Mouse (Mus musculus): ENCODE results near the gene Dusp3. TPM values are rescaled to one million over a fixed set of nuclear protein-coding genes. Genes with fewer than 3 reads are reported as not detected.

Dusp3 gene
- polyA plus RNA-seq, 1 experiment from 2014 or later: 25.3 TPM

DNA sequence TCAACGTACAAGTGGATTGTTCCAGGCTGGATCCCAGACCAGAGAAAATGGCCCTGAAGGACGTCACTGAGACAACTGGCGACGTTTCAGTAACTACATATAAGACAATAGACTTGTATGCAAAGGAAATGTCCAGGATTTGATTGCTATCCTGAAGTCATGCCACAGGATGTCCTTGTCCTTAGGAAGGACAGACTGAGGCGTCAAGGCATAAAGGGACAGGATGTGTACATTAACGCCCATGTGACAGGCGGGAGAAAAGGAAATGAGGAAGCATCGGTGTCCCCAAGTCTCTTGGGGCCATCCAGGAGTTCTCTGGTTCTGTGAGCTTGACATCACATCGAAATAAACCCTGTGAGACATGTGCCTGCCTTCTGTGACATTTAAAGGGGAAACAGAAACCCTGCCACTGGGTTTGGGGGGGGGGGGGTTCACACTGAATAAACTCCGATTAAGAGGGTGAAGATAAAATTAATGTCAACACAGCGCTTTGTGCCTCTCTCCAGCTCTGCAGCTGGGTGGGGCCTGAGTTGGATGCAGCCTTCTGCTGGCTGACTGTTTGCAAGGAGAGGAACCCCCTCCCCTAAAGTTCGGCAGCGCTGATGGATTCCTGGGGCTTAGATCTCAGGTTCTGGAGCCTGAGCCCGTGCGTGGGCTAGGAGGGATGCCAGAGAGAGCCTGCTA lies 22.3 kb upstream of the Dusp3 start:
- peaks cover 7% of the 10 kb centered on the region for H3K36me3 ChIP-seq (ENCODE audit: control insufficient read depth, insufficient read depth, low read length)
- no peak for ATAC-seq (ENCODE audit: insufficient number of reproducible peaks, insufficient read depth, low FRiP score, low read depth)
- H3K4me3 ChIP-seq (ENCODE audit: low read depth, low read length): no peak overlapping the region
- no peak overlapping the region for H3K27ac ChIP-seq (ENCODE audit: low read length)
- H3K27me3 ChIP-seq (ENCODE audit: control insufficient read depth, insufficient read depth, low read length): no peaks in the 10 kb centered on the region
- no peak overlapping the region for H3K9ac ChIP-seq (replicated peaks; ENCODE audit: low read depth, low read length)
- 0 out of 2 replicates have a peak, but pooled peaks cover 3% of the 10 kb centered on the region for H3K4me1 ChIP-seq (ENCODE audit: control insufficient read depth, insufficient read depth, low read length)
- no peaks in the 10 kb centered on the region for H3K9me3 ChIP-seq (ENCODE audit: control insufficient read depth, low read depth, low read length)
- WGBS: 78% methylated on average over 15 of the region's 15 CpGs
- no peak overlapping the region for H3K4me2 ChIP-seq (replicated peaks; ENCODE audit: low read depth, low read length)

DNA sequence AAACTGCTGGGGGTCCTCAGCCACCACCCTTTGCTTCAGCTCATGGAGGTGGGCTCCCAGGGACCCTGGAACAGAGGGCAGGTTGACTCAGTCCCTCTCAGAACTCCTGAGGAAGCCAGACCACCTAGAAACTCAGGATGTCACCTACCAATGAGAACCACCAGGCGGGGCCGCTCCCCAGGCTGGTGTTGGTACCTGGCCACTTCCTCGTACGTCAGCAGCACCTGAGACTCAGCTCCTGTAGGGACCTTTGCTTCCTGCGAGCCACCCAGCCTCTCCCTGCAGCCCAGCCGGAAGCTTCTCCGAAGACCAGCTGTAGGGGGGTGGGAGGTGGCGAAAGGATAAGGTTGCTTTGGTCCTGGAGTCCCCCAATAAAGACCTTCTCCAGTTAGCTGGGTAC lies 21.6 kb upstream of the Dusp3 start:
- WGBS: 85% methylated on average over 8 of the region's 8 CpGs
- Histone ChIP-seq H3K4me2 (replicated peaks; ENCODE audit: low read depth, low read length) (no peak overlapping the region), H3K9me3 (ENCODE audit: control insufficient read depth, low read depth, low read length) (no peaks in the 10 kb centered on the region), H3K36me3 (ENCODE audit: control insufficient read depth, insufficient read depth, low read length) (peaks cover 7% of the 10 kb centered on the region), H3K4me3 (ENCODE audit: low read depth, low read length) (no peak overlapping the region), H3K27ac (ENCODE audit: low read length) (no peak overlapping the region), H3K27me3 (ENCODE audit: control insufficient read depth, insufficient read depth, low read length) (no peaks in the 10 kb centered on the region), H3K4me1 (ENCODE audit: control insufficient read depth, insufficient read depth, low read length) (0 out of 2 replicates have a peak, but pooled peaks cover 3% of the 10 kb centered on the region), H3K9ac (replicated peaks; ENCODE audit: low read depth, low read length) (no peak overlapping the region)
- no peak for ATAC-seq (ENCODE audit: insufficient number of reproducible peaks, insufficient read depth, low FRiP score, low read depth)

DNA sequence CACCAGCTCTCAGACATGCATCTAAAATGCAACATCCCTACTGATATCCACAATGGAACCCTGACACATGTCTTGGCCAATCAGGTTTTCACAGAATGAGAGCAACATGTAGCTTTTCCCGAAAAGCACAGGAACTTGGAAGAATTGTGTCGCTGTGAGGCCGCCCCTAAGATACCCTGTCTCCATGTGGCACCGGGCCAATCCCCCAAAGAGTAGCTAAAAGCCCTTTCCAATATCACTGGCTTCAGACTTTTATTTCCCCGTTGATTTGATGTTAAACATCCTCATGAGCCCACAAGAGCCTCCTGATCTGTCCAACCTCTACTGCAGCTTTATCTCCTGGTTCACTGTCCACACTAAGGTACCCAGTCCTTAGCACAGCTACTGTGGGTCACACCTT lies 19.9 kb upstream of the Dusp3 start:
- Histone ChIP-seq H3K36me3 (ENCODE audit: control insufficient read depth, insufficient read depth, low read length) (peaks cover 4% of the 10 kb centered on the region; the same call in 1 of the 2 replicates), H3K27me3 (ENCODE audit: control insufficient read depth, insufficient read depth, low read length) (no peaks in the 10 kb centered on the region), H3K9me3 (ENCODE audit: control insufficient read depth, low read depth, low read length) (no peaks in the 10 kb centered on the region), H3K4me3 (ENCODE audit: low read depth, low read length) (no peak overlapping the region), H3K9ac (replicated peaks; ENCODE audit: low read depth, low read length) (no peak overlapping the region), H3K27ac (ENCODE audit: low read length) (no peak overlapping the region), H3K4me1 (ENCODE audit: control insufficient read depth, insufficient read depth, low read length) (0 out of 2 replicates have a peak, but pooled peaks cover 3% of the 10 kb centered on the region), H3K4me2 (replicated peaks; ENCODE audit: low read depth, low read length) (no peak overlapping the region)
- 82% methylated on average over 5 of the region's 5 CpGs for WGBS
- ATAC-seq (ENCODE audit: insufficient number of reproducible peaks, insufficient read depth, low FRiP score, low read depth): no peak

DNA sequence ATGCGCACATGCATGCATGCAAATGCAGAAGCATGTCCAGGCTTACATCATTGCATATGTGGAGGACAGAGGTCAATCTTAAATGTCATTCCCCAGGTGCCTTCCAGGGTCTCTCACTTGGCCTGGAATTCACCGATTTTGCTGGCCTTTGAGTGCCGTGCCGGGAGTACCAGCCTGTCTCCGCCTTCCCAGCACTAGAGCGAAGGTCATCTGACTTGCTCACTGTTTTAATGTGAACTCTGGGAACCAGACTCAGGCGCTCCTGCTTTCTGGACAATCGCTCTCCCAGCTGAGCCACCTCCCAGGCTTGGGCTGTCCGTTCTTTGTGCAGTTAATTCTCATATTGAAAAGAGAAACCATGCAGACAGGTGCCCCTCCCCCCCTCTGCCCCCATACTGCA lies 19.5 kb upstream of the Dusp3 start:
- 66% methylated on average over 9 of the region's 9 CpGs for WGBS
- ATAC-seq (ENCODE audit: insufficient number of reproducible peaks, insufficient read depth, low FRiP score, low read depth): no peak
- peaks cover 4% of the 10 kb centered on the region; the same call in 1 of the 2 replicates for H3K36me3 ChIP-seq (ENCODE audit: control insufficient read depth, insufficient read depth, low read length)

DNA sequence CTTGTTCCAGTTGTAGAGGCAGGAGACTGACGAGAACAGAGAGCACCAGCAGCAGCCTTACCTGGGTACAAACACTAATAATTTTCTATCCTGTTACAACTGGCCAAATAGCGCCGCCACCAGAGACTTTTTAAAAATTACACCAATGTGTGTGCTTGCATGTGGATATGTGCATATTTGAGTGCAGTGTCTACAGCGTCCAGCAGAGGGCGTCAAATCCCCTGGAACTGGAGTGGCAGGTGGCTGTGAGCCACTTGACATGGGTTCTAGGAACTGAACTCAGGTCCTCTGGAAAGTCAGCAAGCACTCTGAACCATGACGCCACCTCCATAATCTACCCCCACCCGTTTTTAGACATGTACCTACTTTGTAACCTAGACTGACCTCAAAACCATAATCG lies 17.4 kb upstream of the Dusp3 start:
- Histone ChIP-seq H3K36me3 (ENCODE audit: control insufficient read depth, insufficient read depth, low read length) (peaks cover 4% of the 10 kb centered on the region; the same call in 1 of the 2 replicates), H3K4me3 (ENCODE audit: low read depth, low read length) (no peak overlapping the region), H3K27ac (ENCODE audit: low read length) (no peak overlapping the region), H3K9me3 (ENCODE audit: control insufficient read depth, low read depth, low read length) (no peaks in the 10 kb centered on the region), H3K9ac (replicated peaks; ENCODE audit: low read depth, low read length) (no peak overlapping the region), H3K4me2 (replicated peaks; ENCODE audit: low read depth, low read length) (no peak overlapping the region), H3K4me1 (ENCODE audit: control insufficient read depth, insufficient read depth, low read length) (0 out of 2 replicates have a peak, but pooled peaks cover under 1% of the 10 kb centered on the region), H3K27me3 (ENCODE audit: control insufficient read depth, insufficient read depth, low read length) (no peaks in the 10 kb centered on the region)
- no peak for ATAC-seq (ENCODE audit: insufficient number of reproducible peaks, insufficient read depth, low FRiP score, low read depth)
- WGBS: 90% methylated on average over 8 of the region's 8 CpGs

More for the DNA sequence above, 19.5 kb upstream of the Dusp3 start:
- Histone ChIP-seq H3K4me1 (ENCODE audit: control insufficient read depth, insufficient read depth, low read length) (0 out of 2 replicates have a peak, but pooled peaks cover 3% of the 10 kb centered on the region), H3K27me3 (ENCODE audit: control insufficient read depth, insufficient read depth, low read length) (no peaks in the 10 kb centered on the region), H3K27ac (ENCODE audit: low read length) (no peak overlapping the region), H3K4me2 (replicated peaks; ENCODE audit: low read depth, low read length) (no peak overlapping the region), H3K4me3 (ENCODE audit: low read depth, low read length) (no peak overlapping the region), H3K9ac (replicated peaks; ENCODE audit: low read depth, low read length) (no peak overlapping the region), H3K9me3 (ENCODE audit: control insufficient read depth, low read depth, low read length) (no peaks in the 10 kb centered on the region)

DNA sequence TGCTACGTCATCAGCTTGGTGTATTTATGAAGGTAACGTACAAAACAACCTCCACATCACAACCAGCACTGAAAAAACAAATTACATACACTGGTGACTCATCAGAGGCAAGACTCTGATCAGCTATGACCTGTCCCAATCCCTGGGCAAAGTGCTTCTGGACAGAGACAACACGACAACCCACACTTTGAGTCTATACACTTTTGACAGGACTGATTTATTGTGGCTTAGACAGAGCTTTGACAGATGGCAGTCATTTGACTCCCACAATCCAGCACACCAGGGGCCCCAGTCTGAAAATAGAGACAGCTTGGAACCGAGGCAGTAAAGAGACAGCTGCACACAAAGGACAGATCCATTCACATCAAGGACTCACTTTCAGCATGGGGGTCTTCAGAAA lies 12.7 kb upstream of the Dusp3 start:
- Histone ChIP-seq H3K9me3 (ENCODE audit: control insufficient read depth, low read depth, low read length) (no peaks in the 10 kb centered on the region), H3K36me3 (ENCODE audit: control insufficient read depth, insufficient read depth, low read length) (peaks cover 4% of the 10 kb centered on the region; the same call in 1 of the 2 replicates), H3K27ac (ENCODE audit: low read length) (no peak overlapping the region), H3K4me3 (ENCODE audit: low read depth, low read length) (no peak overlapping the region), H3K9ac (replicated peaks; ENCODE audit: low read depth, low read length) (no peak overlapping the region), H3K27me3 (ENCODE audit: control insufficient read depth, insufficient read depth, low read length) (no peaks in the 10 kb centered on the region), H3K4me1 (ENCODE audit: control insufficient read depth, insufficient read depth, low read length) (no peaks in the 10 kb centered on the region), H3K4me2 (replicated peaks; ENCODE audit: low read depth, low read length) (no peak overlapping the region)
- 63% methylated on average over 4 of the region's 4 CpGs for WGBS
- ATAC-seq (ENCODE audit: insufficient number of reproducible peaks, insufficient read depth, low FRiP score, low read depth): no peak

DNA sequence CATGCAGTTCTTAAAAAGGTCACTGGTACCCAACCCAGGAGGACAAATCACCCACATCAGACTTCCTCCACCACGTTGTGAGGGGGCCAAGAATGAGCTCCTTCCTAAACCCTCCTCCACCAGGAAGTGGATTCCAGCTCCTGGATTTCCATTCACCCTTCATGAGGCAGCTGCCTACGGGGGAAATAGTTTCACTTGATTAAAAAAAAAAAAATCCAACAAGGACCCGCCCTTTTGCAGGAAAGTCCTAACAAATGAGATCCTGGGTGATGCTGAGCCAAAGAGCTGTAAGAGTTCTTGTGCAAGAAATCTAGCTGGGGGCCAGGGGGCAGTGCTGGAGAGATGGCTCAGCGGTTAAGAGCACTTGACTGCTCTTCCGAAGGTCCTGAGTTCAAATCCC lies 11.4 kb upstream of the Dusp3 start:
- Histone ChIP-seq H3K27ac (ENCODE audit: low read length) (no peak overlapping the region), H3K36me3 (ENCODE audit: control insufficient read depth, insufficient read depth, low read length) (peaks cover 4% of the 10 kb centered on the region; the same call in 1 of the 2 replicates), H3K9ac (replicated peaks; ENCODE audit: low read depth, low read length) (no peak overlapping the region), H3K27me3 (ENCODE audit: control insufficient read depth, insufficient read depth, low read length) (no peaks in the 10 kb centered on the region), H3K4me1 (ENCODE audit: control insufficient read depth, insufficient read depth, low read length) (no peaks in the 10 kb centered on the region), H3K9me3 (ENCODE audit: control insufficient read depth, low read depth, low read length) (no peaks in the 10 kb centered on the region), H3K4me2 (replicated peaks; ENCODE audit: low read depth, low read length) (no peak overlapping the region), H3K4me3 (ENCODE audit: low read depth, low read length) (no peak overlapping the region)
- no peak for ATAC-seq (ENCODE audit: insufficient number of reproducible peaks, insufficient read depth, low FRiP score, low read depth)
- WGBS: 50% methylated on average over 5 of the region's 5 CpGs

DNA sequence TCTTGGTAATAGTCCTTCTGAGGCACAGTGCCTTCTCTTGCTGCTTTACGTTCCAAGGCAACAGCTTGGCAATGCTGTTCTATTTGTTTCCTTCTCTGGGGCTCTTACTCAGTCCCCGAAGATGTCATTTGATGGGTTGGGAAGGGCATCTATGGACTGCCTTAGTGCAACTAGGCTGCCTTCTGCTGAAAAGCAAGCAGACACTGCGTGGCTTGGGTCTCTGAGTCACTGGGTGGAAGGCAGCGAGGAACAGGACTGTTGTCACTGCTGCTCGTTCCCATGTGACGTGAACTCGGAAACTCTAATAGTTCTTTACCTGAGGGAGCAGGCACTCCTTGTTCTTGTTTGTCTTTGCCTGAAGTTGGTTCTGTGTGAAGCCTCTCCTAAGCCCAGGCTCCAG lies 9.1 kb upstream of the Dusp3 start:
- 83% methylated on average over 7 of the region's 7 CpGs for WGBS
- no peak for ATAC-seq (ENCODE audit: insufficient number of reproducible peaks, insufficient read depth, low FRiP score, low read depth)

DNA sequence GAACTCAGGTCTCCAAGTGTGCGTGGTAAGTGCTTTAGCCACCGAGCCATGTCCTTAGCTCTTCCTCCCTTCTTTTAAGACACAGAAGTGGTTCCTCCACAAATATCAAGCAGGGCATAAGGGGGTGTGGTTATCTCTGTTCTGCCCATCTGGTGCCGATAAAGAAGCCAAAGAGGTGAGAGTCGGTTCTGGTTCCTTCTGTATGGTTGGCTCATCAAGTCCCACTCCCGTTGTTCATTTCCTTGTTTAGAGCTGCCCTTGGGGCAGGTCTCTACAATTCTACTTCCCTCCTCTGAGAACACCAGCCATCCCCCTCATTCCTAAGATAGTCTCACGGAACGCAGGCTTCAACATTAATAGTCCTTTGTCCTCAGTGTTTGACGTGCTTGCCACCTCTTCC lies 7.3 kb upstream of the Dusp3 start:
- Histone ChIP-seq H3K9ac (replicated peaks; ENCODE audit: low read depth, low read length) (no peak overlapping the region), H3K27me3 (ENCODE audit: control insufficient read depth, insufficient read depth, low read length) (no peaks in the 10 kb centered on the region), H3K4me1 (ENCODE audit: control insufficient read depth, insufficient read depth, low read length) (no peaks in the 10 kb centered on the region), H3K36me3 (ENCODE audit: control insufficient read depth, insufficient read depth, low read length) (no peaks in the 10 kb centered on the region), H3K4me2 (replicated peaks; ENCODE audit: low read depth, low read length) (no peak overlapping the region), H3K9me3 (ENCODE audit: control insufficient read depth, low read depth, low read length) (no peaks in the 10 kb centered on the region), H3K4me3 (ENCODE audit: low read depth, low read length) (no peak overlapping the region), H3K27ac (ENCODE audit: low read length) (no peak overlapping the region)
- WGBS: 66% methylated on average over 8 of the region's 8 CpGs
- no peak for ATAC-seq (ENCODE audit: insufficient number of reproducible peaks, insufficient read depth, low FRiP score, low read depth)

More for the DNA sequence above, 9.1 kb upstream of the Dusp3 start:
- Histone ChIP-seq H3K27ac (ENCODE audit: low read length) (no peak overlapping the region), H3K9ac (replicated peaks; ENCODE audit: low read depth, low read length) (no peak overlapping the region), H3K27me3 (ENCODE audit: control insufficient read depth, insufficient read depth, low read length) (no peaks in the 10 kb centered on the region), H3K4me2 (replicated peaks; ENCODE audit: low read depth, low read length) (no peak overlapping the region), H3K4me3 (ENCODE audit: low read depth, low read length) (no peak overlapping the region), H3K9me3 (ENCODE audit: control insufficient read depth, low read depth, low read length) (no peaks in the 10 kb centered on the region), H3K4me1 (ENCODE audit: control insufficient read depth, insufficient read depth, low read length) (no peaks in the 10 kb centered on the region), H3K36me3 (ENCODE audit: control insufficient read depth, insufficient read depth, low read length) (peaks cover 4% of the 10 kb centered on the region; the same call in 1 of the 2 replicates)

Measured in stomach, embryonic 14.5 days (tissue).